Mouse (Mus musculus) layer of hippocampus, postnatal 10 days (tissue): ENCODE results near the gene Arhgef19. TPM values are rescaled to one million over a fixed set of nuclear protein-coding genes. Genes with fewer than 3 reads are reported as not detected.

Source experiments
- total RNA-seq, 2 experiments: library from RNA; stranded (reverse); gene quantifications; 2 replicates each; pipeline ENCODE4 v1.2.3; 2021

The Arhgef19 gene
- total RNA-seq, 2 experiments from 2014 or later = 5.8 to 6.7 TPM

Other genes with a start within 250 kb of the Arhgef19 start
- gene Mfap2, start 229.1 kb upstream of the Arhgef19 start, total RNA-seq = 10 to 100 TPM; 20.9 TPM
- gene Crocc, start 178.9 kb upstream of the Arhgef19 start, total RNA-seq = 10 to 100 TPM; 32.2 to 42.8 TPM
- gene Necap2, start 161.1 kb upstream of the Arhgef19 start, total RNA-seq = 10 to 100 TPM; 43.7 to 48.4 TPM
- under 1 TPM; 0.27 to 0.53 TPM for gene Spata21, start 151.2 kb upstream of the Arhgef19 start, total RNA-seq
- gene Szrd1, start 99.7 kb upstream of the Arhgef19 start, total RNA-seq = 10 to 100 TPM; 47.5 to 57.3 TPM
- gene Fbxo42, start 91.6 kb upstream of the Arhgef19 start, total RNA-seq = 10 to 100 TPM; 28.6 to 33.0 TPM
- 1 to 10 TPM; 2.0 to 3.9 TPM for gene Rsg1, start 25.5 kb upstream of the Arhgef19 start, total RNA-seq
- gene Epha2, start 61.7 kb downstream of the Arhgef19 start, total RNA-seq = 1 to 10 TPM; 2.5 to 2.7 TPM
- 10 to 100 TPM; 10.2 to 10.3 TPM for gene Fam131c, start 128.7 kb downstream of the Arhgef19 start, total RNA-seq
- gene Clcnka, start 159.2 kb downstream of the Arhgef19 start, total RNA-seq = not detected
- not detected for gene Clcnkb, start 176.5 kb downstream of the Arhgef19 start, total RNA-seq
- gene Hspb7, start 181.3 kb downstream of the Arhgef19 start, total RNA-seq = under 1 TPM; 0.11 to 0.16 TPM
- 1 to 10 TPM; 2.9 to 3.4 TPM for gene Srarp, start 196.6 kb downstream of the Arhgef19 start, total RNA-seq
- gene Zbtb17, start 205.2 kb downstream of the Arhgef19 start, total RNA-seq = 10 to 100 TPM; 24.2 to 27.4 TPM